Mouse (Mus musculus): Measurements from ENCODE around the gene Alg3. TPM values are rescaled to one million over a fixed set of nuclear protein-coding genes. Genes with fewer than 3 reads are reported as not detected.

Gene Alg3
- polyA plus RNA-seq, 1 experiment, result 35.4 TPM

DNA sequence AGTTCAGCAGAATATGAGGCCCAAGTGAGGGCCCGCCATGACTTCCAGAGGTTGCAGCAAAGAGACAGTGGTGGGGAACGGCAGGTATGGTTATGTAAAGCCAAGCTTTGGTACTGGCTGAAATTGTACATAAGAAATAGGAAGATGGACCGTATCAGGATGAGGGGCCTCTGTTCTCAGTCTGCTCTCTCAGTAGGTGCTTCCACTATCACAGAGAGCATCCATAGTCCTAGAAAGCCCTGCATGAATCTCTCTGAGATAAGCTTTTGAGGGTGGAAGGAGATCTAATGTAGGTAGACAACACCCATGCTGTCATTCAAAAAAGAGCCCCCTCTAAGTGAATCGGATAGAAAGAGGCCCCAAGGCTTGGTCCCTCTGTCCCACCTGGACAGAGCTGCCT lies 15.8 kb downstream of the Alg3 start:
- no peak overlapping the region for H3ac ChIP-seq (ENCODE audit: control insufficient read depth, insufficient read length, low read depth)
- H3K4me3 ChIP-seq (ENCODE audit: insufficient read depth, poor library complexity, severe bottlenecking), result no peak overlapping the region
- H3K36me3 ChIP-seq (ENCODE audit: control insufficient read depth, insufficient read depth), result no peaks in the 10 kb centered on the region
- no peaks in the 10 kb centered on the region for H3K79me2 ChIP-seq (ENCODE audit: control insufficient read depth, insufficient read depth)
- no peak for TF ChIP-seq MYOG (IDR thresholded peaks at IDR 0.05; ENCODE audit: control insufficient read depth, extremely low read depth, insufficient read length)
- no peak for TF ChIP-seq USF1 (IDR thresholded peaks at IDR 0.05; ENCODE audit: low read depth)
- no peak for TF ChIP-seq CTCF (IDR thresholded peaks at IDR 0.05; ENCODE audit: control insufficient read depth, insufficient read depth, insufficient read length)
- no peak for TF ChIP-seq MAX (IDR thresholded peaks at IDR 0.05)
- TF ChIP-seq CEBPB (IDR thresholded peaks at IDR 0.05; ENCODE audit: low read depth), result no peak
- no peak for TF ChIP-seq MYOD1 (IDR thresholded peaks at IDR 0.05; ENCODE audit: control insufficient read depth, insufficient read length, low read depth)
- no peak for TF ChIP-seq FOSL1 (IDR thresholded peaks at IDR 0.05; ENCODE audit: insufficient read depth, low read length, poor library complexity, severe bottlenecking)
- H3K27me3 ChIP-seq (ENCODE audit: control insufficient read depth, insufficient read depth, insufficient read length), result peaks cover 76% of the 10 kb centered on the region
- no peaks in the 10 kb centered on the region for H3K79me3 ChIP-seq (ENCODE audit: low read depth)

DNA sequence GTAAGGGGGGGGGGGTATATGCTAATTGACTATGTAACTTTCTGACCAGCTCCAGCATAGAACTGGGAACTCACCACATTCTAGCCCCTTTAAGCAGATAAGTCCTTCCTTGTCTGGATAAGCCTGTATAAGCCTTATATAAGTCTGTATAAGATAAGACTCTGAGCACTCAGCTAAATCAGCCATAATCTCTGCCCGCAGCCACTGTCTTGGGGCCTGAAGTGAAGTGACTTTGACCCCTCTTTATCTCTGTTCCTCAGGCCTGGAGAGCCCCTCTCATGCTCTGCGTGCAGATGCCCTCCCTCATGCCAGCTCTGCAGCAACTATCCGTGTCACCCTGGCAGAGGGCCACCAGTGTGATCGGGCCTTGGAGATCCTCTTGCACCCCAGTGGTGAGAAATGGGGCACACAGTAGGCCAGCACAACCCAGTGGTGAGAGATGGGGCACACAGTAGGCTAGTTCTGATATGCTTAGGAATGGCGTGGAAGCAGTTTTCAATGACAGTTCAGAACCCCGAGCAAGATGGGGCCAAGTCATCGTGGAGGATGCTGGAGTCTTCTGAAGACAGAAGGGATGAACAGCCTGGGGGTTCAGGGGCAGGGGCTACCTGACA lies 16.4 kb downstream of the Alg3 start:
- Histone ChIP-seq H3K79me3 (ENCODE audit: low read depth) (no peaks in the 10 kb centered on the region), H3K4me3 (ENCODE audit: insufficient read depth, poor library complexity, severe bottlenecking) (no peak overlapping the region), H3ac (ENCODE audit: control insufficient read depth, insufficient read length, low read depth) (no peak overlapping the region), H3K79me2 (ENCODE audit: control insufficient read depth, insufficient read depth) (no peaks in the 10 kb centered on the region), H3K27me3 (ENCODE audit: control insufficient read depth, insufficient read depth, insufficient read length) (peaks cover 82% of the 10 kb centered on the region), H3K36me3 (ENCODE audit: control insufficient read depth, insufficient read depth) (no peaks in the 10 kb centered on the region)
- no peak for TF ChIP-seq CEBPB (IDR thresholded peaks at IDR 0.05; ENCODE audit: low read depth)
- TF ChIP-seq MYOG (IDR thresholded peaks at IDR 0.05; ENCODE audit: control insufficient read depth, extremely low read depth, insufficient read length), result no peak

DNA sequence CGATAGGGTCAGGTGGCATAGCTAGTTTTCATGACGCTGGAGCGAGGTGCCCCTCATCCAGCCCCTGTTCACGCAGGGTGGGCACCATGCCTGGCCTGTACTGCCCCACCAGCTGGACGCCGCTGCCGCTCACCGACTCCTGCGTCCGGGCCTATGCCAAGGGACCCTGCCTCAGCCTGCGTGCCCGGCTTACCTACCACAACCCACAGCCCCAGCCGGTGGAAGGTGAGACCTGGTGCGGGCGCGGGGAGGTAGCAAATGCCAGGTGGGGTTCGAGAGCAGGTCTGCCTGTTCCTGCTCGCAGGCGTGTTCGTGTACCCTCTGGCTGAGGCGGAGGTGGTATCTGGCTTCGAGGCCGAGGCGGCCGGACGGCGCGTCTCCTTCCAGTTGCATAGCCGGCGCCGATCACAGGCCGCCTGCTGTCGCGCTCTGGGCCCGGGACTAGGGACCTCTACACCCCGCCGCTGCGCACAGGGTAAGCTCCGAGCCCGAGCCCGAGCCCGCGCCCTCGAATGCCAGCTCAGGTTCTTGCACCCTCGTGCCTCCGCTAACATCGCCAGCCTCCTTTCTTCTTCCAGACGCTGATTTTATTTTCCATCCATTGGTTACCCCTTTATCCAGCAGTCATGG lies 20.3 kb downstream of the Alg3 start:
- peaks cover 76% of the 10 kb centered on the region for H3K27me3 ChIP-seq (ENCODE audit: control insufficient read depth, insufficient read depth, insufficient read length)
- no peaks in the 10 kb centered on the region for H3K36me3 ChIP-seq (ENCODE audit: control insufficient read depth, insufficient read depth)
- H3K79me2 ChIP-seq (ENCODE audit: control insufficient read depth, insufficient read depth), result no peaks in the 10 kb centered on the region
- no peak overlapping the region for H3ac ChIP-seq (ENCODE audit: control insufficient read depth, insufficient read length, low read depth)
- TF ChIP-seq FOSL1 (IDR thresholded peaks at IDR 0.05; ENCODE audit: insufficient read depth, low read length, poor library complexity, severe bottlenecking), result no peak
- TF ChIP-seq CEBPB (IDR thresholded peaks at IDR 0.05; ENCODE audit: low read depth), result no peak
- TF ChIP-seq MAX (IDR thresholded peaks at IDR 0.05), result no peak
- no peak for TF ChIP-seq MYOD1 (IDR thresholded peaks at IDR 0.05; ENCODE audit: control insufficient read depth, insufficient read length, low read depth)
- no peak for TF ChIP-seq USF1 (IDR thresholded peaks at IDR 0.05; ENCODE audit: low read depth)
- TF ChIP-seq CTCF (IDR thresholded peaks at IDR 0.05; ENCODE audit: control insufficient read depth, insufficient read depth, insufficient read length), result no peak
- TF ChIP-seq MYOG (IDR thresholded peaks at IDR 0.05; ENCODE audit: control insufficient read depth, extremely low read depth, insufficient read length), result no peak
- H3K4me3 ChIP-seq (ENCODE audit: insufficient read depth, poor library complexity, severe bottlenecking), result no peak overlapping the region
- no peaks in the 10 kb centered on the region for H3K79me3 ChIP-seq (ENCODE audit: low read depth)

DNA sequence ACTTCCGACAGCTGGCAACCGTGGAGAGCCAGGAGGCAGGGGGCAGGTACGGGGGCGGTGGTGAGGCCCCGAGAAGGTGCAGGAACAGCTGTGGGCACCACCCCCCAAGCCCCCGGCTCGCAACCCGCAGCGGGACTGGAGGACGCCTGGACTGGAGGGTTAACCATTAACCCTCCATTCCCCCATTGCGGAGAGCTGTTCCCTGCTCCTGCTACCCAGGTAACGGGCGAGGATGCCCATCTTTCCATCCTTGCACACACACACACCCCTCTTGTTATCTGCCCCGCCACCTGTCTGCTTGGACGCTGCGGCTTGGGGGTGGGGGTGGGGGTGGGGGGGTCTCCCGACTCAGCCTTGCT lies 20.9 kb downstream of the Alg3 start:
- no peak for TF ChIP-seq MYOG (IDR thresholded peaks at IDR 0.05; ENCODE audit: control insufficient read depth, extremely low read depth, insufficient read length)
- TF ChIP-seq USF1 (IDR thresholded peaks at IDR 0.05; ENCODE audit: low read depth), result no peak
- no peak for TF ChIP-seq CEBPB (IDR thresholded peaks at IDR 0.05; ENCODE audit: low read depth)
- TF ChIP-seq CTCF (IDR thresholded peaks at IDR 0.05; ENCODE audit: control insufficient read depth, insufficient read depth, insufficient read length), result no peak
- TF ChIP-seq FOSL1 (IDR thresholded peaks at IDR 0.05; ENCODE audit: insufficient read depth, low read length, poor library complexity, severe bottlenecking), result no peak
- no peak for TF ChIP-seq MAX (IDR thresholded peaks at IDR 0.05)
- TF ChIP-seq MYOD1 (IDR thresholded peaks at IDR 0.05; ENCODE audit: control insufficient read depth, insufficient read length, low read depth), result no peak
- H3K36me3 ChIP-seq (ENCODE audit: control insufficient read depth, insufficient read depth), result no peaks in the 10 kb centered on the region
- H3ac ChIP-seq (ENCODE audit: control insufficient read depth, insufficient read length, low read depth), result no peak overlapping the region
- no peak overlapping the region for H3K4me3 ChIP-seq (ENCODE audit: insufficient read depth, poor library complexity, severe bottlenecking)
- H3K79me2 ChIP-seq (ENCODE audit: control insufficient read depth, insufficient read depth), result no peaks in the 10 kb centered on the region
- peaks cover 71% of the 10 kb centered on the region for H3K27me3 ChIP-seq (ENCODE audit: control insufficient read depth, insufficient read depth, insufficient read length)
- no peaks in the 10 kb centered on the region for H3K79me3 ChIP-seq (ENCODE audit: low read depth)

DNA sequence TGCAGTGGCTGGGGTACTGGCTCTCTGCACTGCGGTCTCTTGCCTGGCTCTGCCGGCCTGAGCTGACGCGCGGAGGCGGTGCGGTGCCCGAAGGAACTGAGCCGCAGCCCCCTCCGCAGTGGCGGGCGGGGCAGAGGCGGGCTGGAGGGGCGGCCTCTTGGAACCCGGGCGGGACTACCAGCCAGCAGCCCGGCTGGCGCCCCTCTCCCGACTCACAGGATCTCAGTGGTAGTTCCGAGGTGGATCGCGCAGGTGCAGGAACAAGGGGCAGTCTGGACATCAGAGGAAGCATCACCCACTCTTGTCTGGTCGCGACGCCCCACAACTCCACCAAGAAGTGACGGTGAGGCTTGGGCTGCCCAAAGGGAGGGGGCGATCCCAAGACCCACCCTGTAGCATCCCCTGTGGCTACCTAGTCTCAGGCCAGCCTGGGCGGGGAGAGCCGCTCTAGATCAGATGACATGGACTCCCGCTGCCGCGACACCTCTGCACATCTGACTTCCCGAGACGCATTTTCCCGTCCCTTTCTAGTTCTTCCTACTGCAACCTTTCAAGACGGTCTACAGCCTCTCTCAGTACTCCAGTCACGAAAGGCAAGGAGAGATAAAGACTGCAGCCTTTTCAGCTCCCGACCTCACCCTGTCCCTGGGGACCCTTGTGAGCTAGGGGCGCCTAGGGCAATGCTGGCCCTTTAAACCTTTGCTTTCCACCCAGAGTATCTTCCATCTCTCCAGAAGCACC lies 21.4 kb downstream of the Alg3 start:
- peaks cover 68% of the 10 kb centered on the region for H3K27me3 ChIP-seq (ENCODE audit: control insufficient read depth, insufficient read depth, insufficient read length)
- no peaks in the 10 kb centered on the region for H3K79me2 ChIP-seq (ENCODE audit: control insufficient read depth, insufficient read depth)
- no peaks in the 10 kb centered on the region for H3K36me3 ChIP-seq (ENCODE audit: control insufficient read depth, insufficient read depth)
- TF ChIP-seq MYOD1 (IDR thresholded peaks at IDR 0.05; ENCODE audit: control insufficient read depth, insufficient read length, low read depth) (no peak), FOSL1 (IDR thresholded peaks at IDR 0.05; ENCODE audit: insufficient read depth, low read length, poor library complexity, severe bottlenecking) (no peak), MAX (IDR thresholded peaks at IDR 0.05) (no peak), USF1 (IDR thresholded peaks at IDR 0.05; ENCODE audit: low read depth) (no peak), CEBPB (IDR thresholded peaks at IDR 0.05; ENCODE audit: low read depth) (no peak), CTCF (IDR thresholded peaks at IDR 0.05; ENCODE audit: control insufficient read depth, insufficient read depth, insufficient read length) (no peak), MYOG (IDR thresholded peaks at IDR 0.05; ENCODE audit: control insufficient read depth, extremely low read depth, insufficient read length) (no peak)
- no peaks in the 10 kb centered on the region for H3K79me3 ChIP-seq (ENCODE audit: low read depth)
- H3ac ChIP-seq (ENCODE audit: control insufficient read depth, insufficient read length, low read depth), result peak overlapping the region; percentile 25
- no peak overlapping the region for H3K4me3 ChIP-seq (ENCODE audit: insufficient read depth, poor library complexity, severe bottlenecking)

Measured in C2C12 (cell line).